Mouse (Mus musculus): ENCODE data around the gene Tmem254a.
"Not testable (repeated sequence)": the region's sequence is repeated elsewhere in the genome, so short reads cannot be mapped to it uniquely, and the experiment has no call there.

DNA sequence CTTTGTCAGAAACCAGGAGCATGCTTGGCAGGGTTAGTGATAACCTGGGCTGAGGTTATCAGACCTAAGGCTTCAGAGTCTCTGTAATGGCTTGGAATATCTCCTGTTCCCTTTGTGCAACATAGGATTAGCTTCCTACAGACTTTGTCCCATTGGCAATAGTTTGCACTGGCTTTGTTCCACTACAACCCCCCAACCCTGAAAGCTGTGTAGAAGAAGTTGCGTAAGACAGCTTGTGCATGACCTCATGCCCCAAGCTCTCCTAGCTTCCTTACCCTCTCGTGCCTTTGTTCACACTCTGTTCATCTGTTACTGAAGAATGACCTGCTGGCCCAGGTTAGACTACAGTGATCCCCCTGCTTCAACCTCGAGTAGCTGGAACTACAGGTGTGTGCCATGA, 30.4 kb upstream of the Tmem254a start:
- not testable (repeated sequence) for TF ChIP-seq CTCF (IDR thresholded peaks at IDR 0.05; ENCODE audit: borderline replicate concordance, insufficient read depth, low read length); POLR2A (IDR thresholded peaks at IDR 0.05; ENCODE audit: low read depth, low read length)

Data from embryonic fibroblast, embryonic 13.5 days (primary cell).